Mouse (Mus musculus) lung, embryonic 14.5 days (tissue): ENCODE measurements around the gene Fryl. TPM values are rescaled to one million over a fixed set of nuclear protein-coding genes. Genes with fewer than 3 reads are reported as not detected.

Experiments
- ATAC-seq: fragments of 200-750 bp; cut with Nextera tagmentation; 2 replicates; pipeline ENCODE4 v1.8.0; 2017; ENCODE audit warnings: mild to moderate bottlenecking, moderate TSS enrichment, moderate library complexity; ENCODE audit not compliant: insufficient read depth
- DNase-seq: peaks from one replicate; pipeline ENCODE4 v3.0.0-alpha.2; 2015
- H3K27ac ChIP-seq: fragments of 300-500 bp; sonication (generic); 2 replicates; pipeline ENCODE4 v1.5.1; 2014; ENCODE audit warnings: low read depth, mild to moderate bottlenecking, moderate library complexity
- H3K27me3 ChIP-seq: fragments of 300-500 bp; sonication (generic); 2 replicates; pipeline ENCODE4 v1.6.1; 2014; ENCODE audit warnings: low read length, control low read depth; ENCODE audit not compliant: insufficient read depth
- H3K36me3 ChIP-seq: fragments of 300-500 bp; sonication (generic); 2 replicates; pipeline ENCODE4 v1.6.1; 2014; ENCODE audit warnings: control low read depth; ENCODE audit not compliant: insufficient read depth
- H3K4me1 ChIP-seq: fragments of 300-500 bp; sonication (generic); 2 replicates; pipeline ENCODE4 v1.6.1; 2014; ENCODE audit warnings: antibody characterized with exemption, control low read depth; ENCODE audit not compliant: insufficient read depth
- H3K4me2 ChIP-seq: fragments of 300-500 bp; sonication (generic); 2 replicates; pipeline ENCODE4 v1.6.1; 2014; ENCODE audit warnings: mild to moderate bottlenecking
- H3K4me3 ChIP-seq: fragments of 300-500 bp; sonication (generic); 2 replicates; pipeline ENCODE4 v1.5.1; 2014; ENCODE audit warnings: low read depth, low read length
- H3K9ac ChIP-seq: fragments of 300-500 bp; sonication (generic); 2 replicates; pipeline ENCODE4 v1.6.1; 2014
- H3K9me3 ChIP-seq: fragments of 300-500 bp; sonication (generic); 2 replicates; pipeline ENCODE4 v1.6.1; 2016; ENCODE audit warnings: low read depth, low read length, control low read depth
- CTCF ChIP-seq: IDR thresholded peaks from 2 replicates; pipeline ENCODE4 v1.5.1; 2016; ENCODE audit warnings: antibody characterized with exemption, low read depth
- WGBS: fragments of 180-500 bp; shearing (Covaris S2); extraction: QIAGEN DNeasy Blood & Tissue Kit; methylation state at CpG from one replicate; pipeline ENCODE4 v1.1.7; 2014; 5-methylcytosine and 5-hydroxymethylcytosine counted together
- polyA plus RNA-seq: library from polyadenylated mRNA; unstranded; fragments of >200 nt; fragmentation: Nextera tagmentation; extraction: Ambion mirVana; gene quantifications from 2 replicates; pipeline ENCODE4 v1.2.1, GENCODE M21; 2014

Fryl gene
- 21.4 and 22.6 TPM in 2 replicates for polyA plus RNA-seq

DNA sequence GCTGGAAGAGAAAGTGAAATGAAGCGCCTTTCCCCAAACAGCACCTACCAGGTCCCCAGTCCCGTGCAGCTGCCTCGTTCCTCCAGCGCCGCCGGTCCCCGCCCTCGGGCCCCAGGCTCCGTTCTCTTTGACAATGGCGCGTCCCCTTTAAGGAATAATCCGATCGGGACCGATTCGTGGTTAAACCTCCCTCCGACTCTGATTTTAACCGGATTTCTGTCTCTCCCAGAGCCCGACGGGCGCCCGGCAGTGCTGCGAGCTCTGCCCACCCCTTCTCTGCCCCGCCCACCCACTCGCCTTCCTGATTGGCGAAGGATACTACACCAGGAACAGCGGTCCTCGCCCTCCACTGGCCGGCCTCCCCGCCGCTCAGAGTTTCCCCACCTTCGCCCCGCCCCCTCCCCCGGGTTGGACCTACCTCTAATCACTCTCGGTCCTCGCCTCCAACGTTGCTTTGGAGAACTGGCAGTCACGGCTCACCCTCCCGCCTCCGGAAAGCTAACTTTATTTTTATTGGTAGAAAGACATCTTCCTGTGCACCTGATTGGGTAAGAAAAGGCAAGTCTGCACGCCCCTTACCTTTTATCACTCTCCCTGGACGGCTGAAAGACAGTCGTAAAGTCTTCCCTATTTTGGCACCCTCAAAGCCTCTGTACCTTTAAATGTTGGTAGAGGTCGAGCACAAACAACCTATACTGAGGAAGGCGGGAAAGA, at the start of gene Fryl:
TSS of gene Fryl (minus strand) at position 268 of the 714 bp plus-strand sequence.
- under 1% methylated on average over 44 of the region's 44 CpGs for WGBS

DNA sequence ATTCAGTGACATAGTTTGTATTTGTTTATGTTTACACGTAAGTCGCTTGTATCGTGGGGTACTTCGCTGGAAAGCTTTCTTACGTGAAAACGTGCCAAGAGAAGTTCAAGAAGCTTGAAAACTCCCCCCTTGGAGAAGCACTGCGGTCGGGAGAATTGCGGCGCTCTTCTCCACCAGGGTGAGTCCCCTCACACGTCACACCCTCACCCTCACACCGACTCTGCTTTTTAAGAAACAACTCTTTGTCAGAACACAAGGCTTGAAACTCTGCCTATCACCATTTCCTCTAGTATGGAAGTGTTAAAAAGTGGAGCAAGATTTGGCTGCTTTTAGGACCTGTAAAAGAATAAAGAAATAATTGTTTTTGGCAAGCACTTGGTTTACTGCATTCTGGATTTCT, 48.1 kb upstream of the Fryl start:
- no peak for ATAC-seq
- no peak for TF ChIP-seq CTCF

More for the DNA sequence above, at the start of gene Fryl:
- H3K4me3 ChIP-seq, result peak within 1 kb of the TSS; percentile 91
- no peak for TF ChIP-seq CTCF
- peak within 1 kb of the TSS; percentile 78 for H3K4me2 ChIP-seq
- H3K27me3 ChIP-seq, result no peaks in the 10 kb centered on the region
- H3K36me3 ChIP-seq, result no peaks in the 10 kb centered on the region
- peak within 1 kb of the TSS; percentile 79 for H3K9ac ChIP-seq
- no peaks in the 10 kb centered on the region for H3K4me1 ChIP-seq
- peak within 1 kb of the TSS; percentile 95 for H3K27ac ChIP-seq
- H3K9me3 ChIP-seq, result no peaks in the 10 kb centered on the region
- ATAC-seq, result peak; percentile 99
- DNase-seq, result peak; percentile 96

DNA sequence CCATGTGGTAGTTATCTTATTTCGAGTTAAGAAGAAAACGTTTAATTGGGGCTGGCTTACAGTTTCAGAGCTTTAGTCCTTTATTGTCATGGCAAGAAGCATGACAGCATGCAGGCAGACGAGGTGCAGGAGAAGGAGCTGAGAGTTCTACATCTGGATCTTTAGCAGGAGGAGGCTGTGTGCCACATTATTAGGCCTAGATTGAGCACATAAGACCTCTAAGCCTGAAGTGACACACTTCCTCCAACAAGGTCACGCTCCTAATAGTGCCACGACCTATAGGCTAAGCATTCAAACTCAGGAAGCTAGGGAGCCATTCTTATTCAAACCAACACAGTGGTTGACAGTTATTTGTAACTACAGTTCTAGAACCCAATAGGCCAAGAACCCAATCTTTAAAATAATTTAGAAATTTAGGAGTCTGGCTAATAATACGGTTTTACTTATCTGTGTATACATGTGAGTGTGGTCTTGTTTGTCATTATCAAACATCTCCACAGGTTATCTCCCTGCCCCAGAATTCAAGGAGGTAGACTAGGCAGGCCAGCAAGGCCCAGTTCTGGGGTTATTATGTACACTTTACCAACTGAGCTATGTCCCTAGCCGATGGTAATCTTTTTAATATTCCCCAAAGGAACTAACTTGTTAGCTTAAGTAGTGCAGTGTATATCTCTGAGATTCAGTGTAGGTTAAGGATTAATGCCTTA, 45.3 kb upstream of the Fryl start:
- no peak for DNase-seq
- no peak overlapping the region for H3K4me2 ChIP-seq
- no peak overlapping the region for H3K9ac ChIP-seq
- H3K9me3 ChIP-seq, result no peaks in the 10 kb centered on the region
- H3K4me1 ChIP-seq, result no peaks in the 10 kb centered on the region
- H3K36me3 ChIP-seq, result peaks cover 83% of the 10 kb centered on the region
- no peak for TF ChIP-seq CTCF
- WGBS, result 81% methylated on average over 7 of the region's 7 CpGs
- H3K4me3 ChIP-seq, result no peak overlapping the region
- no peak overlapping the region for H3K27ac ChIP-seq
- ATAC-seq, result no peak
- no peaks in the 10 kb centered on the region for H3K27me3 ChIP-seq

More for the DNA sequence above, 48.1 kb upstream of the Fryl start:
- Histone ChIP-seq H3K4me1 (no peaks in the 10 kb centered on the region), H3K4me2 (no peak overlapping the region), H3K9ac (no peak overlapping the region), H3K27ac (no peak overlapping the region), H3K36me3 (peaks cover 89% of the 10 kb centered on the region), H3K4me3 (no peak overlapping the region), H3K9me3 (no peaks in the 10 kb centered on the region), H3K27me3 (no peaks in the 10 kb centered on the region)
- 75% methylated on average over 12 of the region's 12 CpGs for WGBS
- DNase-seq, result no peak

DNA sequence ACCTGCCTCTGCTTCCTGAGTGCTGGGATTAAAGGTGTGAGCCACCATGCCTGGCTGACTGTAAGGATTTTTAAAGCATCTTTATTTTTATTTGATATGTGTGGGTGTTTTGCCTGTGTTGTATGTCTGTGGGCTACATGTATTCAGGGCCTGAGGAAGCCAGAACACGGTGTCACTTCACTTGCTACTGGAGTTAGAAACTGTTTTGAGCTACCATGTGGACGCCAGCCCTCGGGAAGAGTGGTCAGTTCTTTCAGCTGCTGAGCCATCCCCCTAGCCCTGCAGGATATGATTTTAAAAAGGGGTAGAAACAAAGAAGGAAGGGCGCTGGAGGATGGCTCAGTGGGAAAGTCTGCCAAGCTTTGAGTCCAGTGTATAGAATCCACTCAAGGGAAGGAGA, 39.5 kb upstream of the Fryl start:
- no peak for TF ChIP-seq CTCF
- no peaks in the 10 kb centered on the region for H3K27me3 ChIP-seq
- WGBS, result 89% methylated on average over 4 of the region's 4 CpGs
- H3K27ac ChIP-seq, result no peak overlapping the region
- DNase-seq (no peak), ATAC-seq (no peak)
- peaks cover 50% of the 10 kb centered on the region for H3K36me3 ChIP-seq
- H3K9ac ChIP-seq, result no peak overlapping the region
- no peak overlapping the region for H3K4me2 ChIP-seq
- no peak overlapping the region for H3K4me3 ChIP-seq
- H3K4me1 ChIP-seq, result peaks cover 6% of the 10 kb centered on the region; the same call in 1 of the 2 replicates
- no peaks in the 10 kb centered on the region for H3K9me3 ChIP-seq

DNA sequence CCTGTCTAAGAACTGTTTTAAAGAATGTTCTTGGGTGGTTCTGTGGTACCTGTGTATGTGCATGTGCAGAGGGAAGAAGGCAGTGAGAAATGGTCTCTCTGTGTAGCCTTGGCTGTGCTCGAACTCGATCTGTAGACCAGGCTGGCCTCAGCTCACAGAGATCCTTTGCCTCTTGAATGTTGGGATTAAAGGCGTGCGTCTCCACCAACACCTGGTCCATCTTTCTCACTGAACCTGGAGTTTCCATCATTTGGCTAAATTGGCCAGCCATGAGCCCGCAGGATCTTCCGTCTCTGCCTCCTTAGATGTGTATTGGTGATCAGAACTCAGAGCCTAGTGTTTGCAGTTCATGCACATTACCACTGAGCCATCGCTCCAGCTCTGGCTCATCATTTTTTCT, 38.6 kb upstream of the Fryl start:
- H3K4me2 ChIP-seq, result no peak overlapping the region
- H3K9me3 ChIP-seq, result no peaks in the 10 kb centered on the region
- DNase-seq, result no peak
- no peak overlapping the region for H3K4me3 ChIP-seq
- no peak overlapping the region for H3K27ac ChIP-seq
- H3K9ac ChIP-seq, result no peak overlapping the region
- no peak for TF ChIP-seq CTCF
- 92% methylated on average over 7 of the region's 7 CpGs for WGBS
- H3K27me3 ChIP-seq, result no peaks in the 10 kb centered on the region
- ATAC-seq, result no peak
- H3K4me1 ChIP-seq, result peaks cover 6% of the 10 kb centered on the region; the same call in 1 of the 2 replicates
- peaks cover 41% of the 10 kb centered on the region for H3K36me3 ChIP-seq

DNA sequence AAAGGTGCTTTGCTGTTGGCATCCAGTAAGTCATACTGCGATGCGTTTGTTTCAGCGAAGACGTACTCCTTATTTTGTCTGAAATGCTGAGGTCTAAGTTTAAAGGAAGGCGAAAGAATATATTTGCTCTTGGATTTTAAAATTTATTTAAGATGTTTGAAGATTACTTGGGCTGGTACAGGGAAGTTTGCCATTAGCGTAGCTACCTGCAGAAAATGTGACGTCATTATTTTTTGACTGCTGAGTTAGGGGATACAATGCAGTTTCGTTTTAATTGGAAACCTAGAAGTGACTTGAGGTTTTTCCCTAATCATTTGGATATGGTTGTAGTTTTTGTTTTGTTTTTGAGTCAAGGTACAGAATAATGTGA, 37.0 kb upstream of the Fryl start:
- Histone ChIP-seq H3K27me3 (no peaks in the 10 kb centered on the region), H3K9ac (peak overlapping the region; percentile 96), H3K27ac (peak overlapping the region; percentile 93), H3K4me1 (peaks cover 6% of the 10 kb centered on the region; the same call in 1 of the 2 replicates), H3K9me3 (no peaks in the 10 kb centered on the region), H3K4me3 (peak overlapping the region; percentile 91), H3K4me2 (peak overlapping the region; percentile 82), H3K36me3 (peaks cover 30% of the 10 kb centered on the region)
- 13% methylated on average over 8 of the region's 8 CpGs for WGBS
- TF ChIP-seq CTCF, result no peak
- peak; percentile 29 for DNase-seq
- no peak for ATAC-seq
